Mouse (Mus musculus): ENCODE measurements at regions not wholly inside any gene's neighbourhood (a gene's known extent, or its start where the extent isn't known, plus 50 kb on each side); places are given as distances from the start of the nearest gene placed in this dataset.
A peak's percentile ranks its signal among the peaks of the same experiment; 100 is the strongest.

DNA sequence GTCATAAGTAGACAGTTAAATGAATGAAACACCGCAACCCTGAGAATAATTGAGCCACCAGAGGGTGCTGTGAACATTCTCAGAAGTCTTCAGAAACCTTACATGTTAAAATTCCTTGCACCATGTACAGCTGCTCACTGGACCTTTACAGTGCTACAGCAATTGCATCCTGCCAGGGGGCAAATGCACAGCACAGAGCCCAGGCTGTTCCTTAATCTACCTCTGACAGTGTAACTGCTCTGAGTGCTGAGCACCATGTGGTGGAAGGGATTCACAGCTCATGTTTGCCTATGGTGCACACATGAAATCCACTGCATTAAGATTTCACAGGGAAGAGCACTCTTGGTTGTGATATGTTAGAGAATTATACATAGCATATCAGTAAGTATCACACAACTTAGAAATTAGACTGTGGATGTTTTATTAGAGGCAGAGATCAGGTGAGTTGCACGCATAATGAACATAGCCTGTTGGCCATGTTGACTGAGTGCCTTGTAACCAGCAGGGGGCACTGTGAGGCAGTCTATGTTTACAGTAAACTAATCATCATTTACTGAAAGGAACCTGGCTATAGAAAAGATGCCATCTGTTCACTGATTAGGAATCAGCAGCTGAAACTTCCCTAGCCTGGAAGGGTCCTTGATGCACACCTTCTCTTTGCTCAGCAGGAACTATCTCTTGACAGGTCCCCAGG lies 167.4 kb downstream of the Olfr164 start:
- Histone ChIP-seq H3K4me1 (ENCODE audit: insufficient read depth) (no peaks in the 10 kb centered on the region), H3K27me3 (ENCODE audit: insufficient read depth, low read length) (no peaks in the 10 kb centered on the region), H3K27ac (ENCODE audit: low read depth) (no peak overlapping the region), H3K36me3 (replicated peaks; ENCODE audit: insufficient read depth, low read length) (no peaks in the 10 kb centered on the region), H3K9ac (replicated peaks) (no peak overlapping the region), H3K4me2 (ENCODE audit: low read depth, low read length) (no peak overlapping the region), H3K9me3 (ENCODE audit: low read length) (no peaks in the 10 kb centered on the region), H3K4me3 (ENCODE audit: low read depth, low read length) (no peak overlapping the region)
- 50% methylated on average over 2 of the region's 2 CpGs for WGBS (ENCODE audit: insufficient replicate concordance)
- DNase-seq (no peak), ATAC-seq (no peak; the same call in 1 of the 2 replicates)
- TF ChIP-seq EP300 (IDR thresholded peaks at IDR 0.05; ENCODE audit: low read depth) (no peak), CTCF (IDR thresholded peaks at IDR 0.05; ENCODE audit: low read depth) (peak; percentile 44)
